Mouse (Mus musculus) G1E (cell line): ENCODE data around the gene Foxl1.

Experiments
- CTCF ChIP-seq: IDR thresholded peaks from 2 replicates; pipeline ENCODE4 v1.5.1; 2012; ENCODE audit warnings: low read depth, low read length, inconsistent platforms, mixed read lengths
- GATA1 ChIP-seq: IDR thresholded peaks from 2 replicates; pipeline ENCODE4 v1.6.1; 2012; ENCODE audit warnings: borderline replicate concordance, low read length, inconsistent platforms, mixed read lengths
- GATA2 ChIP-seq: IDR thresholded peaks from 2 replicates; pipeline ENCODE4 v1.6.1; 2012; ENCODE audit warnings: low read depth, low read length, inconsistent platforms, borderline replicate concordance
- POLR2AphosphoS5 ChIP-seq: IDR thresholded peaks from 2 replicates; pipeline ENCODE4 v1.6.1; 2012; ENCODE audit warnings: low read depth, low read length, inconsistent platforms; ENCODE audit not compliant: insufficient replicate concordance
- TAL1 ChIP-seq: conservative IDR thresholded peaks from 2 replicates; pipeline ENCODE4 v1.6.1; 2012; ENCODE audit warnings: low read depth, low read length, inconsistent platforms, mixed read lengths

GRCm38 (mm10) chr8:121175540-121176090 is 47.9 kb downstream of the Foxl1 start:
- TF ChIP-seq CTCF, result no peak
- no peak for TF ChIP-seq GATA2
- TF ChIP-seq GATA1, result no peak
- no peak for TF ChIP-seq TAL1
- TF ChIP-seq POLR2AphosphoS5, result no peak
